Mouse (Mus musculus): ENCODE measurements at regions not wholly inside any gene's neighbourhood (a gene's known extent, or its start where the extent isn't known, plus 50 kb on each side); places are given as distances from the start of the nearest gene placed in this dataset.

GRCm38 (mm10) chr3:52758561-52758960 is 258.5 kb downstream of the Cog6 start:
- peak in 1 of 2 experiments; percentile 44 for DNase-seq (ENCODE audit: low spot score in 2 of 2)

- no peak for DNase-seq (ENCODE audit: low spot score in 2 of 2)
These were observed 260.2 kb downstream of the Cog6 start for GRCm38 (mm10) chr3:52756816-52757215.

- DNase-seq (ENCODE audit: low spot score in 2 of 2): no peak
These were observed 261.0 kb downstream of the Cog6 start for GRCm38 (mm10) chr3:52756006-52756405.

GRCm38 (mm10) chr3:52754978-52755377 is 262.1 kb downstream of the Cog6 start:
- DNase-seq (ENCODE audit: low spot score in 2 of 2): no peak

- no peak for DNase-seq (ENCODE audit: low spot score in 2 of 2)
These were observed 262.6 kb downstream of the Cog6 start for GRCm38 (mm10) chr3:52754401-52754800.

- no peak for DNase-seq (ENCODE audit: low spot score in 2 of 2)
These were observed 270.1 kb downstream of the Cog6 start for GRCm38 (mm10) chr3:52746917-52747316.

GRCm38 (mm10) chr3:52744334-52744733 is 272.7 kb downstream of the Cog6 start:
- DNase-seq (ENCODE audit: low spot score in 2 of 2): no peak

GRCm38 (mm10) chr3:52740466-52741026 is 276.5 kb downstream of the Cog6 start:
- DNase-seq (ENCODE audit: low spot score in 2 of 2): no peak

- DNase-seq (ENCODE audit: low spot score in 2 of 2): no peak
These were observed 277.5 kb downstream of the Cog6 start for GRCm38 (mm10) chr3:52739526-52739925.

- DNase-seq (ENCODE audit: low spot score in 2 of 2): no peak
These were observed 278.7 kb downstream of the Cog6 start for GRCm38 (mm10) chr3:52738386-52738785.

GRCm38 (mm10) chr3:52735939-52736338 is 281.1 kb downstream of the Cog6 start:
- no peak for DNase-seq (ENCODE audit: low spot score in 2 of 2)

- no peak for DNase-seq (ENCODE audit: low spot score in 2 of 2)
These were observed 285.1 kb downstream of the Cog6 start for GRCm38 (mm10) chr3:52731941-52732340.

- DNase-seq (ENCODE audit: low spot score in 2 of 2): no peak
These were observed 285.5 kb downstream of the Cog6 start for GRCm38 (mm10) chr3:52731491-52731890.

GRCm38 (mm10) chr3:52729731-52730130 is 287.3 kb downstream of the Cog6 start:
- no peak for DNase-seq (ENCODE audit: low spot score in 2 of 2)

- DNase-seq (ENCODE audit: low spot score in 2 of 2): no peak
These were observed 288.2 kb downstream of the Cog6 start for GRCm38 (mm10) chr3:52728860-52729259.

GRCm38 (mm10) chr3:52728426-52728825 is 288.6 kb downstream of the Cog6 start:
- DNase-seq (ENCODE audit: low spot score in 2 of 2): no peak

GRCm38 (mm10) chr3:52724354-52724753 is 292.7 kb downstream of the Cog6 start:
- no peak for DNase-seq (ENCODE audit: low spot score in 2 of 2)

GRCm38 (mm10) chr3:52722946-52723345 is 294.1 kb downstream of the Cog6 start:
- no peak for DNase-seq (ENCODE audit: low spot score in 2 of 2)

GRCm38 (mm10) chr3:52719181-52719580 is 297.9 kb downstream of the Cog6 start:
- DNase-seq (ENCODE audit: low spot score in 2 of 2): no peak

- DNase-seq (ENCODE audit: low spot score in 2 of 2): no peak
These were observed 299.7 kb downstream of the Cog6 start for GRCm38 (mm10) chr3:52717324-52717723.

- peak; percentile 26 to 41 for DNase-seq (ENCODE audit: low spot score in 2 of 2)
These were observed 304.9 kb downstream of the Cog6 start for GRCm38 (mm10) chr3:52712151-52712550.

GRCm38 (mm10) chr3:52711133-52711532 is 305.9 kb downstream of the Cog6 start:
- no peak for DNase-seq (ENCODE audit: low spot score in 2 of 2)

- DNase-seq (ENCODE audit: low spot score in 2 of 2): no peak
These were observed 308.3 kb downstream of the Cog6 start for GRCm38 (mm10) chr3:52708746-52709145.

- no peak for DNase-seq (ENCODE audit: low spot score in 2 of 2)
These were observed 308.7 kb downstream of the Cog6 start for GRCm38 (mm10) chr3:52708301-52708700.

Data from layer of hippocampus, adult 8-10 months (tissue).